Mouse (Mus musculus): ENCODE measurements around the gene Prcd. TPM values are rescaled to one million over a fixed set of nuclear protein-coding genes. Genes with fewer than 3 reads are reported as not detected.
A peak's percentile ranks its signal among the peaks of the same experiment; 100 is the strongest.

Prcd gene
- polyA plus RNA-seq, 1 experiment from 2014 or later: 0.43 TPM

DNA sequence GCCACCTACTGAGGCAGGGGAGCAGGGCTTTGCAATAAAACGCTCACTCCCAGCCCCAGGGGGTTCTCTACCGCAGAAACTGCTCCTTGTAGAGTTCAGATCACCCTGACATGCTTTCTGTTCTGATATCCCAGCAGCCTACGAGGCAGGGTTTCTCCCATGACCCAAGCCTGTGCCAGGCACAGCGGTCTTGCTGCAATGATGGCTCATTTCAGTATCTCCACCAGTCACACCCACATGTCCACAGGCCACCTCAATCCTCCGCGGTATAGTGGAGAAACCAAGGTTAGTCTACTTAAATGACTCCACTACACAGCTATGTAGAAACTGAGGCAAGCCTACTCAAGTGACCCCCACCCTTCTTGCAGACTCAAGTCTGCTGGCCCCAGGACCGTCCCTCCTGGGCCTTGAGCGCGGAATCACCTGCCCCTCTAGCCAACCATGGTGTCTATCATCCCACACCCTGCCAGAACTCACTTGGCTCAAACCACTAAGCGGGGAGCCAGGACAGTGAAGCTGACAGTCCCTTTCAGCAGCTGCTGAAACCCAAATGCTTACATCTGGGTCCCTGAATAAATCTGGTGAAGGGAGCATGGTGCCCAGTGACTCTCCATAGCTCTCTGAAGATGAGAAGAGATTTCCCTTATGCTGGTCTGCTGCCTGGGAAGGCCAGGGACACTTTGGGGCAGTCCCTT is 32.6 kb upstream of the Prcd start:
- DNase-seq (ENCODE audit: low spot score) (no peak), ATAC-seq (replicated peaks; ENCODE audit: insufficient number of reproducible peaks, low FRiP score, low TSS enrichment, low read depth) (no peak)
- H3K4me1 ChIP-seq (ENCODE audit: control insufficient read depth, insufficient read depth, low read length): peaks cover 3% of the 10 kb centered on the region; the same call in 1 of the 2 replicates
- no peaks in the 10 kb centered on the region for H3K36me3 ChIP-seq (replicated peaks; ENCODE audit: control insufficient read depth, insufficient read depth, low read depth, low read length)
- WGBS: 77% methylated on average over 10 of the region's 10 CpGs
- H3K4me2 ChIP-seq (ENCODE audit: low read depth, low read length): no peak overlapping the region
- no peak overlapping the region for H3K4me3 ChIP-seq (ENCODE audit: low read depth, low read length)
- H3K27me3 ChIP-seq (ENCODE audit: control insufficient read depth, insufficient read depth, low read length): peaks cover 8% of the 10 kb centered on the region; the same call in 1 of the 2 replicates
- H3K27ac ChIP-seq (replicated peaks; ENCODE audit: low read depth, low read length): no peak overlapping the region
- no peaks in the 10 kb centered on the region for H3K9me3 ChIP-seq (replicated peaks; ENCODE audit: control insufficient read depth, low read length)
- H3K9ac ChIP-seq (replicated peaks; ENCODE audit: low read length): no peak overlapping the region

DNA sequence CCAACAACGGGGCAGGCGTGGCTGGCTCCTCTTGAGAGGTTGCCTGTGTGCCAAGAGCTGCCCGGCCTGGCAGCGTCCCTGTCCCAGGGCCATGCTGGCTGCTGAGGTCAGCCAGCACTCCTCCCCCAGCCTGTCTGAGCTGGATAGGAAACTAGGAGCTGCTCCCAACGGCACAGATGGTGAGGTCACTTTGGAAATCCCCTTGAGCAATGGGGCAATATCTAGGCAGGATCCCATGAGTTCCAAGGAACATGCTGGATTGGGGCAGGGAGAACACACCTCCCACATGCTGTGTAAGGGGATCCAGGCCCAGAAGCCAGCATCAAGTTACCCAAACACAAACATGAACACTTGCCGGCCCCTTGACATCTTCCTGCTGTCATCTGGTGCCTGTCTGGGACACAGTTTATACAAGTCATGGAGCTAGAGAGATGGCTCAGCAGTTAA is 32.1 kb upstream of the Prcd start:
- WGBS: 38% methylated on average over 6 of the region's 6 CpGs
- Histone ChIP-seq H3K9ac (replicated peaks; ENCODE audit: low read length) (no peak overlapping the region; the same call in 1 of the 2 replicates), H3K9me3 (replicated peaks; ENCODE audit: control insufficient read depth, low read length) (no peaks in the 10 kb centered on the region), H3K27me3 (ENCODE audit: control insufficient read depth, insufficient read depth, low read length) (peaks cover 8% of the 10 kb centered on the region; the same call in 1 of the 2 replicates), H3K4me2 (ENCODE audit: low read depth, low read length) (no peak overlapping the region), H3K4me3 (ENCODE audit: low read depth, low read length) (no peak overlapping the region), H3K4me1 (ENCODE audit: control insufficient read depth, insufficient read depth, low read length) (peaks cover 3% of the 10 kb centered on the region; the same call in 1 of the 2 replicates), H3K36me3 (replicated peaks; ENCODE audit: control insufficient read depth, insufficient read depth, low read depth, low read length) (no peaks in the 10 kb centered on the region), H3K27ac (replicated peaks; ENCODE audit: low read depth, low read length) (no peak overlapping the region)
- DNase-seq (ENCODE audit: low spot score) (peak; percentile 41), ATAC-seq (replicated peaks; ENCODE audit: insufficient number of reproducible peaks, low FRiP score, low TSS enrichment, low read depth) (no peak)

DNA sequence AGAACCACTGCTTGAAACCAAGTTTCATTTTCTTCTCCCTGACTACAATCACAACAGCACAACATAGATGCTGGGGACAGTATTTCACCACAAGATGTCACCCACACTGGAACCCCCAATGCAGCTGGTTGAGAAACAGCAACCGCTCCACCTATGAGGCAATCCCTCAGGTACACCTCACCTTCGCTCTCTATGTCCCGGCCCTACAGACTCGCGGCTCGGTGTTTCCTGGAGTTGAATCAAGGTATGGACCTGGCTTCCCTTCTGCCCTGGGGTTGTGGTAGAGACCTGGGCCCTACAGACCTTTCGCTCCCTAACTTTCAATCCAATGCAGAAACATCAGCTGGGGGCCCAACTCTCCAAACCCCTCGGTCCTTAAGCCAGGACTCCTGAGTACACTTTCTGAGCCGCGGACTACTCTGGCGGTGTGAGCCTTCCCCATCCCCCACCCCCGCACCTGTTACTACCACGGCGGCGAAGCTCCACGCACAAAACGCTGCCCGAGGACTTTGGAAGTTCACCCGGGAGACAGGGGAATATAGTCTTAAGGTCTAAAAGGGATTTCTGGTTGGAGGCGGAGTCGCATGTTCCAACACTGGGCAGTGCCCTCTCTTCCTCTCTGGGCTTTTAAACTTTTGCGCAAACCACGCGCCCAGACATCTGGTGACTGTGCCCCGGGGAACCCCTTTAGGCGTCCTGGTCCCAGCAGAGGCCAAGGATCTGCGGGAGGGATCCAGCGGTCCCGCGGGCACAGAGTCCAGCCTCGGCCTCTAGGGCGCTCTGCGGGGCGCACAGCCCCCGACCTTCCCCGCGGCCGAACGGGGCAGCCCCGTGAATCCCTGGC is 29.8 kb upstream of the Prcd start:
- Histone ChIP-seq H3K36me3 (replicated peaks; ENCODE audit: control insufficient read depth, insufficient read depth, low read depth, low read length) (no peaks in the 10 kb centered on the region), H3K4me3 (ENCODE audit: low read depth, low read length) (peak overlapping the region; percentile 64), H3K9me3 (replicated peaks; ENCODE audit: control insufficient read depth, low read length) (no peaks in the 10 kb centered on the region), H3K4me2 (ENCODE audit: low read depth, low read length) (peak overlapping the region; percentile 93), H3K9ac (replicated peaks; ENCODE audit: low read length) (peak overlapping the region; percentile 64), H3K27ac (replicated peaks; ENCODE audit: low read depth, low read length) (no peak overlapping the region), H3K27me3 (ENCODE audit: control insufficient read depth, insufficient read depth, low read length) (peaks cover 8% of the 10 kb centered on the region; the same call in 1 of the 2 replicates), H3K4me1 (ENCODE audit: control insufficient read depth, insufficient read depth, low read length) (peaks cover 3% of the 10 kb centered on the region; the same call in 1 of the 2 replicates)
- DNase-seq (ENCODE audit: low spot score) (no peak), ATAC-seq (replicated peaks; ENCODE audit: insufficient number of reproducible peaks, low FRiP score, low TSS enrichment, low read depth) (no peak)
- 5% methylated on average over 40 of the region's 40 CpGs for WGBS

DNA sequence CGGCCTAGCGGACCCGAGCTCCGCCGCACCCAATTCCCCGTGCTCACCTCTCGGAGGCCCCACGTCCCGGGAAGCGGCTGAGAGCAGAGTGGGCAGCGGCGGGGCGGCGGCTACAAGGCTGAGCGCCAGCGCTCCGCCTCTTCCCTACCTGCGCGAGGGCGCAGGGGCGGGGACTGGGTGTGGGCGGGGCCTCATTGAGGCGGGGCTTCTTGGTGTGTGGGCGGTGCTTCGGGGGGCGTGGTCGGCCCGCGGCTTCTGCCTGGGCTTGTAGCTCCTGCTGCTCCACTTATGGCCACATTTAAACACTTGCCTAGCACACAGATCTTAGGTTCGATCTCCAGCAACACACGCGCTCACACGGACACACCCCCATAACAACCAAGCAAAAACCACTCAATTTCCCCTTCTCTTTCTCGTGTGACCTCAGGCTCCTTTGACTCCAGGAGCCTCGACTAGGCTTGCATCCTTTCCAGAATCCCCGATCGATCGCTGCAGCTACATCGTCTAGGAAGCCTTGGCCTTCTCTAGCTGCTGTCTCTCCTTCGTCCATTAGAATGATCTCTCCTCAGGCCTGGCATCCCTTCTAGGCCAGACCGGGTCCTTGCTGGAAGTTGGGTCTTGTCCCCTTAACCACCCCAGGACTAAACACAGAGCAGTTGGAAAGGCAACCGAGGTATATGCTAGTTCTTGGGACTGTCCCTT is 29.1 kb upstream of the Prcd start:
- no peak overlapping the region for H3K27ac ChIP-seq (replicated peaks; ENCODE audit: low read depth, low read length)
- H3K4me1 ChIP-seq (ENCODE audit: control insufficient read depth, insufficient read depth, low read length): peaks cover 3% of the 10 kb centered on the region; the same call in 1 of the 2 replicates
- no peaks in the 10 kb centered on the region for H3K9me3 ChIP-seq (replicated peaks; ENCODE audit: control insufficient read depth, low read length)
- H3K36me3 ChIP-seq (replicated peaks; ENCODE audit: control insufficient read depth, insufficient read depth, low read depth, low read length): no peaks in the 10 kb centered on the region
- 13% methylated on average over 42 of the region's 42 CpGs for WGBS
- H3K4me3 ChIP-seq (ENCODE audit: low read depth, low read length): peak overlapping the region; percentile 64
- peak overlapping the region; percentile 93 for H3K4me2 ChIP-seq (ENCODE audit: low read depth, low read length)
- ATAC-seq (replicated peaks; ENCODE audit: insufficient number of reproducible peaks, low FRiP score, low TSS enrichment, low read depth): no peak
- peak overlapping the region; percentile 64 for H3K9ac ChIP-seq (replicated peaks; ENCODE audit: low read length)
- peaks cover 8% of the 10 kb centered on the region; the same call in 1 of the 2 replicates for H3K27me3 ChIP-seq (ENCODE audit: control insufficient read depth, insufficient read depth, low read length)
- DNase-seq (ENCODE audit: low spot score): peak; percentile 82

DNA sequence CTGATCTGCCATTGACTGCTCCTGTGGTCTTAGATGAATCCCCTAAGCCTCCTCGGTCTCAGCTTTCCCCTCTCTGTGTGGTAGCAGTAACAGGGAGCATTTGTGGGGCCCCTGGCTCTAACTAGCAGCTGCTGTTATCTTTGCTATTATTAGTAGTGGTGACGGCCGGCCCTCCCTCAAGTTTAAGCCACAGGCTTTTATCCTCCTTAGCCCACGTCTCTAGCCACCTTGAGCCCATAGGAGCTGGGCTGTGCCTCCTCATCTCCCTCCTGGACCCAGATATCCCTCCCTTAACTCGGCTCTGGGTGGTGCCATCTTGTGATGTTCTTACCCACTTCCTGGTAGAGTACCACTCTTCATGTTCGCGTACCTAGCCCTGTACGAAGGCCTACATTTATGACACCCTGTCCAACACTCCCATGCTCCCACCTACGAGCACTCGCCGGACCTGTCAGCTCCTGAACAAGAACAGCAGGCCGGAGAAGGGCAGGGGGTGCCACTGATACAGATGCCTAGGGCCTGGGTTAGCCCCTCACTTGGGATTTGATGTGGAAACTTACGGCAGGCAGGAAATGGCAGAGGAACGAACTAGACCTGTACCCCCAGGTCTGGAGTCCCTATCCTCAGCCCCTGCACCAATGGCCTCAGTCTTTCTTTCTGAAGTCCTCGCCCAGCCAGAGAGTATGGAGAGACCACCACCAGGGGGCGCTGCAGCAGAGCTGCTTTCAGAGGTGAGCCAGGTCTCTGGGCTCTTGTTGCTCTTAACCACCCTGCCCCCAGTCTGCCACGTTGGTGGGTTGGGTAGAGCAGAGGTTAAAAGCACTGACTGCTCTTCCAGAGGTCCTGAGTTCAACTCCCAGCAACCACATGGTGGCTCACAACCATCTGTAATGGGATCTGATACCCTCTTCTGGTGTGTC is 28.0 kb upstream of the Prcd start:
- H3K36me3 ChIP-seq (replicated peaks; ENCODE audit: control insufficient read depth, insufficient read depth, low read depth, low read length): no peaks in the 10 kb centered on the region
- no peak overlapping the region for H3K4me2 ChIP-seq (ENCODE audit: low read depth, low read length)
- ATAC-seq (replicated peaks; ENCODE audit: insufficient number of reproducible peaks, low FRiP score, low TSS enrichment, low read depth) (no peak), DNase-seq (ENCODE audit: low spot score) (peak; percentile 62)
- no peak overlapping the region for H3K9ac ChIP-seq (replicated peaks; ENCODE audit: low read length)
- H3K27ac ChIP-seq (replicated peaks; ENCODE audit: low read depth, low read length): no peak overlapping the region
- H3K4me3 ChIP-seq (ENCODE audit: low read depth, low read length): no peak overlapping the region
- no peaks in the 10 kb centered on the region for H3K9me3 ChIP-seq (replicated peaks; ENCODE audit: control insufficient read depth, low read length)
- WGBS: 71% methylated on average over 17 of the region's 17 CpGs
- H3K27me3 ChIP-seq (ENCODE audit: control insufficient read depth, insufficient read depth, low read length): peaks cover 8% of the 10 kb centered on the region; the same call in 1 of the 2 replicates
- peaks cover 3% of the 10 kb centered on the region; the same call in 1 of the 2 replicates for H3K4me1 ChIP-seq (ENCODE audit: control insufficient read depth, insufficient read depth, low read length)

DNA sequence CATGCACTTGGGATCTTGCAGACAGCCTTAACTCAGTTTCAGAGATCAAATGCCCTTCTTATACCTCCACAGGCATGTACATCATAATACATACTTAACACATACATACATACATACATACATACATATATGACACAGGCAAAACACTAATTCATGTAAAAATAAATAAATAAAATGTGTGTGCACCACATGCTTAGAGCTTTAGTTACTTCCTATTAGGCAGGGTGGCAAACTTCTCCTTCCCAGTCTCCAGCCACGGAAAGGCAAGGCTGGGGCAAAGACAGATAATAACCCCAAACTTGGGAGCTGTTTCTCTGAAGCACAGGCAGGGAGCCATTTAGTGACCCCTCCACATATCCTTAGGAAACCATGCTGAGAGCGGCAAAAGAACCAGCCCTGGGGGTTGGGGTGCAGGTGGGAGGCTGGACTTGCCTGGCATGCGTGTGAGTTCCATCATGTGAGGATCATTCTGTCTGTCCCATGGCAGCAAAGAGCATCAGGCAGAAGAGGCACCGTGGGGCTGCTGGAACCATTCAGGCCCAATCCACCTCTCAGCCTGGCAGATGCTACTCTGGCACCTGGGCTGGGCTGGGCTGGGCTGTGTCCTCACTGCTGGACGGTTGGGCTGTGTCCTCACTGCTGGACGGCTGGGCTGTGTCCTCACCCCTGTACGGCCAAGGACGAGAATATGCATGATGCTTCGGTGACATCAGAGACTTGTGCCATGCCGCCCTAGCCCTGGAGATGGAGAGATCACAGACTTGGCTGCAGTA is 26.8 kb upstream of the Prcd start, which contains the start of gene Rhbdf2:
Gene Rhbdf2 (minus strand): TSS at position 721 of the 773 bp plus-strand sequence.
- ATAC-seq (replicated peaks; ENCODE audit: insufficient number of reproducible peaks, low FRiP score, low TSS enrichment, low read depth) (no peak), DNase-seq (ENCODE audit: low spot score) (no peak)
- Histone ChIP-seq H3K9ac (replicated peaks; ENCODE audit: low read length) (no peak within 1 kb of the TSS), H3K4me3 (ENCODE audit: low read depth, low read length) (no peak within 1 kb of the TSS), H3K4me2 (ENCODE audit: low read depth, low read length) (no peak within 1 kb of the TSS), H3K36me3 (replicated peaks; ENCODE audit: control insufficient read depth, insufficient read depth, low read depth, low read length) (no peaks in the 10 kb centered on the region), H3K4me1 (ENCODE audit: control insufficient read depth, insufficient read depth, low read length) (peaks cover 3% of the 10 kb centered on the region; the same call in 1 of the 2 replicates), H3K27ac (replicated peaks; ENCODE audit: low read depth, low read length) (no peak within 1 kb of the TSS), H3K9me3 (replicated peaks; ENCODE audit: control insufficient read depth, low read length) (no peaks in the 10 kb centered on the region), H3K27me3 (ENCODE audit: control insufficient read depth, insufficient read depth, low read length) (peaks cover 8% of the 10 kb centered on the region; the same call in 1 of the 2 replicates)
- 75% methylated on average over 10 of the region's 10 CpGs for WGBS

Measured in embryonic facial prominence, embryonic 11.5 days (tissue).